Mouse (Mus musculus) lung, adult 2 months (tissue): ENCODE data around the gene Serping1. TPM values are rescaled to one million over a fixed set of nuclear protein-coding genes. Genes with fewer than 3 reads are reported as not detected.

Source experiments
- DNase-seq: peaks from one replicate; pipeline ENCODE4 v3.0.0; 2022
- H3K4me1 ChIP-seq: fragments of 200-500 bp; 2 replicates; pipeline ENCODE4 v1.6.1; 2011; ENCODE audit warnings: low read length; ENCODE audit not compliant: control insufficient read depth, insufficient read depth
- H3K4me3 ChIP-seq: fragments of 200-500 bp; replicated peaks from 2 replicates; pipeline ENCODE3; 2011; ENCODE audit warnings: low read depth, mild to moderate bottlenecking, control low read depth, low read length; ENCODE audit errors: extremely low read depth
- CTCF ChIP-seq: fragments of 200-500 bp; IDR thresholded peaks from 2 replicates; pipeline ENCODE4 v1.5.1; 2011; ENCODE audit warnings: mild to moderate bottlenecking, low read length, control low read depth; ENCODE audit not compliant: insufficient read depth
- POLR2A ChIP-seq: fragments of 200-500 bp; IDR thresholded peaks from 2 replicates; pipeline ENCODE4 v1.6.1; 2011; ENCODE audit warnings: low read depth, mild to moderate bottlenecking, control low read depth, low read length, borderline replicate concordance; ENCODE audit errors: extremely low read depth
- WGBS: fragments of 180-500 bp; shearing (Covaris S2); methylation state at CpG from one replicate; pipeline ENCODE4 v1.1.7; 2018; 5-methylcytosine and 5-hydroxymethylcytosine counted together
- polyA plus RNA-seq: library from polyadenylated mRNA; depleted of rRNA; stranded (reverse); fragments of >200 nt; gene quantifications from 2 replicates; pipeline ENCODE4 v1.2.3, GENCODE M21; 2012

Gene Serping1
- polyA plus RNA-seq, 1 experiment = 853 TPM

DNA sequence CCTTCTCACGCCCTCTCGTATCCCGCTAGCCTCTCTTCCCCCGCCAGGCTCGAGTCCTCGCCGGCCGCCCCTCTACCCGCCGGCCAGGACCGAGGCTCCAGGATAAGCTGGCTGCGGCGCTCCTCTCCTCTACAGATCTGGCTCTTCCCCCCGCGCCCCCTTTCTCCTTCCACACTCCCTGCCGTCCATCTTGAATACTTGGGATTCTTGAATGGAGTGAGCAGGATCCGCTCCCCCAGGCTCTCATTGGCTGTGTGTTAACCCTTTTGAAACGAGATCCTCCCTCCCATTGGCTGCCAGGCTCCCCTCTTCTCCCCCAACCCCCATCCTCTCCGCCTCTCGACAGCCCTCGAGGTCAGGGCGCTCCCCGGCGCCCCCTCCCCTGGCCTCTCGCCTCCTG lies 31.7 kb downstream of the Serping1 start, which contains the start of gene Gm19426:
Gene Gm19426, minus strand, starts transcription at position 95 of the 400 bp plus-strand sequence.
- Histone ChIP-seq H3K4me3 (peak within 1 kb of the TSS; percentile 48), H3K4me1 (peaks cover 4% of the 10 kb centered on the region; the same call in 1 of the 2 replicates)
- DNase-seq = peak; percentile 64
- TF ChIP-seq POLR2A (peak; percentile 29; the same call in 1 of the 2 replicates), CTCF (no peak)
- WGBS = 1% methylated on average over 25 of the region's 25 CpGs

DNA sequence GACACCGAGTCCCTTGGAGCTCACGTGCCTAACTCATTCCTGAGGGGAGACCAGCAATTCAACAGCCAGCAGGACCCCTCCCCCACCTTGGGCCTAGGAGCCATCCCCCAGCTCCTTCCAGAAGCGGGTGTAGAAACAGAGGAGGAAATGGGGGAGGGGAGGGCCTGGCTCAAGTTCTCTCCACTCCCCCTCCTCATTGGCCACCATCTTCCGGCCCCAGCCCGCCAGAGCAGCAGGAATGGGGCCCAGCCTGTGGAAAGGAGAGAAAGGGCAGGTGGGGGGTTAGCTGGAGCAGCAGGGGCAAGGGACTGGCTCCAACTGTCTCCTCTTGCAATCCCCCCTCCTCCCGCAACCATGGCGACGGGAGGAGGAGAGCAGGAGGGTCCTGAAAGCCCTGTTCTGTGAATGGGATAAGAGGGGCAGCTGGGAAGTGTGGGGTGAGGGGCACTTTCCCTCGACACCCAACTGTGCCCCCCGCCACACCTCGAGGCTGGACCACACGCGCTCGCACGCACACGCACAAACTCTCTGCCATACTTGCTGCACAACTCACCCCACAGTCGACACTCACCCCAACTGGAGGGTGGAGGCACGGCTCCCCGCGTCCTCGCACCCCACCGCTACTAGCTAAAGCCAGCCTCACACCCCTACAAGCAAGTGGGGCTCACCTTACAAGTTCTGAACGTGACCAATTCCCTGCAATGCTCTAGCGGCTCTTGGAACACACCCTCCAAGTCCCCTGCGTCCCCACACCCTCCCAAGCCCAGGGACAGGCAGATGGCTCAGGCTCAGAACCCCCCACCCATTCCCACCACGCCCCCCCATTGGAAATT lies 32.6 kb downstream of the Serping1 start:
- DNase-seq = no peak
- Histone ChIP-seq H3K4me3 (peak overlapping the region; percentile 48), H3K4me1 (peaks cover 4% of the 10 kb centered on the region; the same call in 1 of the 2 replicates)
- no peak for TF ChIP-seq CTCF
- 5% methylated on average over 26 of the region's 26 CpGs for WGBS

DNA sequence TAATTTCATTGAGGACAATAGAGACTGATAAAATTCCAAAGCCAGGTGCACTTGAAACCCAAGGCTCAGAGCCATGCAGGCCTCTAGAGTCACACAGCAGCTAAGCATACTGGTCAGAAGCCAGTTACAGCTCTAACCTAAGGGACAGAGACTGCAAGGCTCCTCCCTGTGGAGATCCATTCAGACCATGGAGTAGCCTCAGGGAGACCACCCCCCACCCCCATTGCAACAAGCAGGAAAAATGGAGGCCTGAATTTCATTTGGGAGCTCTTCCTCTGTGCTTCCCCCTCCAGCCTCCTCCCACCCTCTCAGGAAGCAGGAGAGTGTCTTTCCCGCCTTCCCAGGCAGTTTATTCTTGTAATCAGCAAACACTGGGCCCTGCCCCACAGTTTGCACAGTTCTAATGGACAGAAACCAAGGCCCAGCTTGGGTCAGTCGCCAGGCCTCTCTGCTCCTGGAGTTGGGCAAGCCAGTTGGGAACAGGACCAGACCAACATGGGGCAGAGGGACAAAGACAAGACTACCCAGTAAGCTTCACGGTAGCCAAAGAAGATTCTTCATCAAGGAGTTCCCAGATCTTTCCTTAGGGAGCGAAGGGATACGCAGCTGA lies 33.3 kb downstream of the Serping1 start:
- no peak for TF ChIP-seq CTCF
- peak; percentile 18; the same call in 1 of the 2 replicates for TF ChIP-seq POLR2A
- Histone ChIP-seq H3K4me1 (peaks cover 4% of the 10 kb centered on the region; the same call in 1 of the 2 replicates), H3K4me3 (peak overlapping the region; percentile 48)
- no peak for DNase-seq
- WGBS = 18% methylated on average over 5 of the region's 5 CpGs

DNA sequence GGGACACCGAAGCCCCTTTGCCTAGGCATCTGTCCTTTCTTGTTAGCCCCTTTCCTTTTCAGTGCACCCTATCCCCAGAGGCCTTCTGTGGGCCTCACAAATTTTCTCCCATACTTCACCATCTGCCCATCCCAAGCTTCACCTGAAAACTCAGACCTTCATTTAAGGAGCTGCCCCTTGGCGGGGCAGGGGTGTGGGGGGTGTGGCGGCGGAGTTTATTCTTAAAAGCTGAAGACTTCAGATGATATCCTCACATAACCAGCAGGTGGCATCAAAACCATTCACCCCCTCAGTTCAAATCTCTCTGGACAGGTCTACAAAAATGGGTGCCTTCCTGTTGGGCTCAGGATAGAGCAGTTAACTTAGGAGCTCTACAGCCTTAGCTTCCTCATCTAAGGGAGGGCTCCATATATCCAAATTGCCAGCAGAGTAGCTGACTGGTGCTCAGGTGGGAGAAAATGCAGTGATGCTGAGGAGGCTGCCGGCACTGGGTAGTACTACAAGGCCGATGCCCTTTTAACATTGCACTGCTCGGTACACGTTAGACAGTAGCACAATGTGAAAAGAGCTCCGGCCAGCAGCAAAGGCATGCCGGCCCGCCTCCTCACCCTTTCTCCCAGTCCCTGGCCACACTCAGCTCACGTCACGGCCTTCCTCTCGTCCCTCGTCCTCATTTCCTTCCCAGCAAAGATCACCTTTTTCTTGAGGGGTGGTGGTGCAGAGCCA lies 34.5 kb downstream of the Serping1 start:
- DNase-seq = no peak
- no peak for TF ChIP-seq CTCF
- TF ChIP-seq POLR2A = no peak
- no peak overlapping the region for H3K4me3 ChIP-seq
- H3K4me1 ChIP-seq = peaks cover 4% of the 10 kb centered on the region; the same call in 1 of the 2 replicates
- WGBS = 61% methylated on average over 15 of the region's 15 CpGs

DNA sequence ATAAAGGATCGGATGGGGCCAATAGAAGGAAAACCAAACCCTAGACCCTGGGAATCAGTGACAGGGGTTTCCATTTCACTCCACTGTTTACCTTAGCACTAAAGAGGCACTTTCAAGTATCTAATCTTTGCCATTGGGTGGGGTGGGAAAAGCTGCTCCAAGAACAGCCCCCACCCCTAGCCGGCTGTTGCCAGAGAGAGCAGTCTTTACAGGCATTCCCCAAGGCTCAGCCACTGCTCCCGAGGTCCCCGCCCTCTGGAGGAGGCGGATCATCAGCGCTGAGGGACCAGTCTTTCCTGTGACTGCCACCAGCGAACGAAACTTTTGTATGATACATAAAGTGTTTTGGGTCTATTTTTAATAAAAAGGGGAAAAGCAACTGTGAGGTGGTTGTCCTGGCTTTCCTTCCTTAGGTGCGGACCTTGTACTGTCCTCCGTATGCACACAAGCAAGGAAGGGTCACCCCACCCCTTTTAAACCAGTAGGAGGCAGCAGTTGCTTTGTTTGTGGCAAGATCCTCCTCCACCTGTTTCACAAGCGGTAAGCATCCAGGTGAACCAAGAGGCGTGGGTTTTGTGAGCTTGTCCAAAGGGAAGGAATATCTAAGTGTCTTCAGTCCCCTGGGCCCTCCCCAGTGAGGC lies 36.9 kb downstream of the Serping1 start:
- H3K4me1 ChIP-seq = peaks cover 4% of the 10 kb centered on the region; the same call in 1 of the 2 replicates
- WGBS = 3% methylated on average over 12 of the region's 12 CpGs
- no peak for TF ChIP-seq POLR2A
- TF ChIP-seq CTCF = peak; percentile 46
- DNase-seq = no peak
- no peak overlapping the region for H3K4me3 ChIP-seq

DNA sequence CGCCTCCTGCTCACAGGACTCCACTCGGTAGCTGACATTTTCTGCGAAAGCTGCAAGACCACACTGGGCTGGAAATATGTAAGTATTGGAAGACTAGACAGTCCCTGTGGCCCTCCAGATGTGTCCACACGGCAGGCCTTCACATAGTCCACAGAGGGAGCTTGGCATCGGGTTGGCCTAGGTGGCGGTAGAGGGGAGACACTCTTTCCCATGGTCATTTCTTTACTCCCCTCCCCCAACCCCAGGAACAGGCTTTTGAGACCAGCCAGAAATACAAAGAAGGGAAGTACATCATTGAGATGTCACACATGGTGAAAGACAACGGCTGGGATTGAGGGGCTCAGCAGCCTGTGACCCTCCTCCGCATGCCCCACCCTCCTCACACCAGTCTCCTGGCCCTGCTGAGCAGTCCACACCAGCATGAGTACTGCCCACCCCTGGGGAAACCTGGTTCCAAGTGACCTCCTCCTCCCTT lies 37.8 kb downstream of the Serping1 start:
- no peak for TF ChIP-seq CTCF
- no peak for TF ChIP-seq POLR2A
- 11% methylated on average over 8 of the region's 8 CpGs for WGBS
- Histone ChIP-seq H3K4me3 (no peak overlapping the region), H3K4me1 (peaks cover 2% of the 10 kb centered on the region; the same call in 1 of the 2 replicates)
- no peak for DNase-seq

DNA sequence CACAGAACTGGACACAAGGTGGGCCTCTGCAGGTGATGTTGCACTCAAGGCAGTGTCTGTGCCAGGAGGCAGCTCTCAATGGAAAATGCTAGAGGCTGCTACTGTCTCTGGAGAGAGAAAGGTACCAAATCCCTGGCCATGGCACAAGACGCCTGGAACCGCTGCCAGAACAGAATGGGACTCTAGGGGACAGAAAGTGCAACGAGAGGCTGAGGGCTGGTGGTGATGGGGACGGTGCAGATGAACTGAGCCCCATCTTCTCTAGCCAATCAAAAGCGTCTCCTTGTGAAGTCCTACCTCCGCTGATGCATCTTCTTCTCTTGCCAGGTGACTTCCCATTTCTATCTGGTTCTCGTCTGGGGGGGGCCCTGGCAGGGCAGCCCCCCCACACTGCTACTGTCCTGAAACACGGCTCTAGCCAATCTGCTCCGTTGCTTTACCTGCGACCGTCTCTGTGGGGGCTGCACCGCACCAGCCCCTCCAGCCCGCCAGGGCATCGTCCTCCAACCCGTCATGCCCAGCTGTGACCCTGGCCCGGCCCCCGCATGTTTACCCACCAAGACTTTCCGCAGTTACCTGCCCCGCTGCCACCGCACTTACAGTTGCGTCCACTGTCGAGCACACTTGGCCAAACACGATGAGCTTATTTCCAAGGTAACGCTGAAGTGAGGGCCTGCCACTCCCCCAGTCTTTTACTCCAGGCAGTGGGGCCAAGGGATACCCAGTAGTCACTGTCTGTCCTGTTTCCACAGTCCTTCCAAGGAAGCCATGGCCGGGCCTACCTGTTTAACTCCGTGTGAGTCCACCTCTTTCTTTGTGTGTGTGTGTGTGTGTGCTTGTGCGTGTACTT lies 38.7 kb downstream of the Serping1 start:
- WGBS = 7% methylated on average over 27 of the region's 27 CpGs
- Histone ChIP-seq H3K4me1 (no peaks in the 10 kb centered on the region; the same call in 1 of the 2 replicates), H3K4me3 (no peak overlapping the region)
- TF ChIP-seq POLR2A (no peak), CTCF (no peak)
- DNase-seq = no peak

DNA sequence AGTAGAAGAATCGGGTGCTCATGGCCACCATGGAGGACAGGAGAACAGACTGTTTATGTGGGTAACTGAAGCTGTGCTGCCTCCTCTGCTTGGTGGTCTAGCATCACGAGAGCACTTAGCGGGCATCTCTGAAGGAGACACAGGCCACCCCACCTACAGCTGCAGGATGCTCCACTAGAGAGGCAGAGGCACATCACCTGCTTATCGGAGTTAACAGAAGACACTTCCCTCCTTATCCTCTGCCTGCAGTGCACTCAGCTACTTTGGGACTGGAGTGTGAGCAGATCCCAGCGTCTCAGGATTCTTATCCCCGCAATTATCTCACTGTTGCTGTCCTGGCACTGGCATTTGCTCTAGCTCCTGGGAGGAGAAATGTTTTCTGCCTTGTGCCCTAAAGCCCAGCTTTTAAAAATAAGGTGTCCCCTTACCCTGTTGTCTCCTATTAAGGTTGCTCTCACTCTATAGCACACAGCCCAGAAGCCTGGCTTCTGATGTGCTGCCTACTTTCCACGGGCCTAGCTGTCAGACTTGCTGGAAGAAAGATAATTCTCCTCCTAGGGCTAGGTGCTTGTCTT lies 39.8 kb downstream of the Serping1 start:
- no peaks in the 10 kb centered on the region; the same call in 1 of the 2 replicates for H3K4me1 ChIP-seq
- no peak for TF ChIP-seq CTCF
- TF ChIP-seq POLR2A = no peak
- H3K4me3 ChIP-seq = no peak overlapping the region
- 17% methylated on average over 7 of the region's 7 CpGs for WGBS
- DNase-seq = no peak

DNA sequence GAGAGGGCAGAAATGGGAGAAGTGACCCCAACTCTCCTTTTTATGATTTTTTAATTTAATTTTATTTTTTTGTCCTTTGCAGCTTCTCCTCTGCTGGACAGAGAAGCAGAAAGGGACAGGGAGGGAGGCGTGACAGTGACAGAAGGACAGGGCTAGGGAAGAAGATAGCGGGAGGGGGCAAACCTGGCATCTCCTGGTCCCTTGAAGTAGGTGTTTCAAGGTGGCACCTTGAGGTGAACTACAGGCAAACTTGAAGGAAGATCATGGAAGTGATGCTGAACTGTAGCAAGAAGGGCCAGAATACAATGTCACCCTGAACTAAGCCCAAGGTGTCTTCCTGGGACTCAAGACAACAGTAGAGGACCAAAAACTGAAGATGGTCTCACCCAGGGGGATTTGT lies 40.3 kb downstream of the Serping1 start:
- TF ChIP-seq POLR2A = no peak
- no peak for TF ChIP-seq CTCF
- Histone ChIP-seq H3K4me1 (no peaks in the 10 kb centered on the region; the same call in 1 of the 2 replicates), H3K4me3 (no peak overlapping the region)
- no peak for DNase-seq
- WGBS = 12% methylated on average over 2 of the region's 2 CpGs
